Mouse (Mus musculus): ENCODE results near the gene Ptprt.

DNA sequence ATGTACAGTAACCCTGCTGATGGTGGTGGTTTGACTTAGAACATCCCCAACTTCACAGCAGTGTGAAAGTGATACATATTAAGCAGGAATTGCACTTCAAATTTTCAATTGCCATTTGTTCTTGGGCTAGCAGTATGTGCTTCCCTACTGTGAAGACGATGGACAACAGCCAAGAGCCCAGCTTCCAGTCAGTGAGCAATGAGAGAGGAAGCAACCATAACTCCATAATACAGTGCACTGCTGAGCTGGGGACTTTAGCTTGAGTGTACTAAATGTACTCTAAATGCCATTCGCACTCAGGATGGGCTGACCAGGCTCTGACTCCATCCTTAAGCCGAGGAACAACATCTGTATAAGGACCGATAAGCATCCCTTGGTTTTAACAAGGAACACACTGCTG is 412.7 kb downstream of the Ptprt start:
- TF ChIP-seq CTCF (conservative IDR thresholded peaks at IDR 0.05; ENCODE audit: insufficient read depth, insufficient read length, low read depth, low read length) (no peak), POLR2A (IDR thresholded peaks at IDR 0.05; ENCODE audit: low read depth, low read length) (no peak)

Data from kidney, adult 2 months (tissue).